Comparison of ENCODE assay signal across 9 mouse cellular contexts in genomic region chr4:82400536-82400935, GRCm38 (mm10).
DNase-seq lines count a peak whose midpoint lies in the region; ATAC-seq and TF ChIP-seq lines count a peak whose summit lies in the region.
"Had no signal": no experiment of that assay in that cellular context is flagged by ENCODE, and none has a peak within 500 bp of the region (broad histone marks: within the 10 kb centered on the region; RNA-seq: fewer than 3 reads in every experiment).

No protein-coding gene starts in this region.

- H3K4me1 ChIP-seq in embryonic fibroblast, embryonic 13.5 days (ENCODE audit: control insufficient read depth, insufficient read depth, low read length) = peaks cover 15% of the 10 kb centered on the region
- peaks cover 45% of the 10 kb centered on the region for H3K4me1 ChIP-seq in hindbrain, postnatal 0 days (ENCODE audit: insufficient read depth, low read length)
- H3K4me1 ChIP-seq in lung, embryonic 16.5 days (replicated peaks; ENCODE audit: control insufficient read depth, insufficient read depth, low read length) = peaks cover 48% of the 10 kb centered on the region

- intact Hi-C loops in gastrocnemius, adult 2 months (cut with DNase I) = loop anchor here (5.0 kb wide), 1 partner anchor 102 kb away; no protein-coding TSS in a partner anchor
- intact Hi-C loops in gastrocnemius, postnatal 36 days (cut with DNase I) = loop anchor here (5.0 kb wide), 2 partner anchors 37 to 102 kb away; no protein-coding TSS in a partner anchor

- ATAC-seq in hindbrain, postnatal 0 days = no peak
- peak; percentile 65 for ATAC-seq in lung, embryonic 16.5 days (ENCODE audit: low read depth)

- peak overlapping the region; percentile 83 for H3K27ac ChIP-seq in gastrocnemius, adult 2 months
- H3K27ac ChIP-seq in embryonic fibroblast, embryonic 13.5 days (ENCODE audit: insufficient read depth, low read length) = peak overlapping the region; percentile 1; the same call in 1 of the 2 replicates
- H3K27ac ChIP-seq in hindbrain, postnatal 0 days = peak overlapping the region; percentile 67
- peak overlapping the region; percentile 79 for H3K27ac ChIP-seq in lung, embryonic 16.5 days (ENCODE audit: low read length)

- H3K4me2 ChIP-seq in hindbrain, postnatal 0 days (ENCODE audit: low read depth, low read length) = peak overlapping the region; percentile 9; the same call in 1 of the 2 replicates
- H3K4me2 ChIP-seq in lung, embryonic 16.5 days (ENCODE audit: low read depth, low read length) = peak overlapping the region; percentile 32

- DNase-seq in gastrocnemius, adult 2 months = no peak
- no peak for DNase-seq in gastrocnemius, postnatal 36 days
- DNase-seq in hindbrain, postnatal 0 days (ENCODE audit: low spot score) = peak; percentile 23
- no peak for DNase-seq in ovary, postnatal 10 days (ENCODE audit: low spot score)
- no peak for DNase-seq in layer of hippocampus, adult 18-20 months (ENCODE audit: low spot score in 2 of 2)
- no peak for DNase-seq in right cerebral cortex, postnatal 14 days

- 15% methylated on average over 5 of the region's 5 CpGs for WGBS in hindbrain, postnatal 0 days
- 12% methylated on average over 5 of the region's 5 CpGs for WGBS in lung, embryonic 16.5 days

- H3K9me3 ChIP-seq in hindbrain, postnatal 0 days (ENCODE audit: low read length) = no peaks in the 10 kb centered on the region
- no peaks in the 10 kb centered on the region for H3K9me3 ChIP-seq in lung, embryonic 16.5 days (ENCODE audit: control insufficient read depth, low read length)

- TF ChIP-seq CTCF in gastrocnemius, adult 2 months (IDR thresholded peaks at IDR 0.05) = no peak
- TF ChIP-seq CTCF in embryonic fibroblast, embryonic 13.5 days (IDR thresholded peaks at IDR 0.05; ENCODE audit: borderline replicate concordance, insufficient read depth, low read length) = no peak
- TF ChIP-seq CTCF in hindbrain, postnatal 0 days (IDR thresholded peaks at IDR 0.05; ENCODE audit: low read depth) = no peak

- no peak overlapping the region for H3K9ac ChIP-seq in hindbrain, postnatal 0 days (replicated peaks; ENCODE audit: low read length)
- peak overlapping the region; percentile 51 for H3K9ac ChIP-seq in lung, embryonic 16.5 days (ENCODE audit: low read length)

- TF ChIP-seq POLR2A in embryonic fibroblast, embryonic 13.5 days (IDR thresholded peaks at IDR 0.05; ENCODE audit: low read depth, low read length) = no peak

- no peaks in the 10 kb centered on the region for H3K36me3 ChIP-seq in hindbrain, postnatal 0 days (ENCODE audit: insufficient read depth, low read length)
- H3K36me3 ChIP-seq in lung, embryonic 16.5 days (ENCODE audit: control insufficient read depth, insufficient read depth, low read length) = no peaks in the 10 kb centered on the region
- H3K36me3 ChIP-seq: G1E had no signal

- H3K4me3 ChIP-seq in gastrocnemius, adult 2 months = peak overlapping the region; percentile 36
- H3K4me3 ChIP-seq in embryonic fibroblast, embryonic 13.5 days (ENCODE audit: insufficient read depth, low read length) = no peak overlapping the region
- no peak overlapping the region for H3K4me3 ChIP-seq in hindbrain, postnatal 0 days (ENCODE audit: low read length)
- H3K4me3 ChIP-seq in lung, embryonic 16.5 days (ENCODE audit: low read length) = no peak overlapping the region

- no peaks in the 10 kb centered on the region for H3K27me3 ChIP-seq in hindbrain, postnatal 0 days (ENCODE audit: insufficient read depth, low read length)
- no peaks in the 10 kb centered on the region for H3K27me3 ChIP-seq in lung, embryonic 16.5 days (ENCODE audit: control insufficient read depth, insufficient read depth, low read depth, low read length)

Comparison
In these comparisons a context has a peak if more than half of its experiments do, and no peak if none do; other contexts are left out.
1. H3K27ac ChIP-seq: peak in every context shown above with its lines; median percentile 83 in gastrocnemius, adult 2 months; 79 in lung, embryonic 16.5 days; 67 in hindbrain, postnatal 0 days; 1 in embryonic fibroblast, embryonic 13.5 days.